Mouse (Mus musculus) kidney, adult 2 months (tissue): ENCODE measurements around the gene Tenm3.

Experiments
- CTCF ChIP-seq: fragments of 200-500 bp; conservative IDR thresholded peaks from 2 replicates; pipeline ENCODE4 v1.5.1; 2011; ENCODE audit warnings: low read depth, mild to moderate bottlenecking, control low read depth, low read length, moderate library complexity, mixed read lengths; ENCODE audit not compliant: insufficient read depth, insufficient read length
- POLR2A ChIP-seq: fragments of 200-500 bp; IDR thresholded peaks from one replicate; pipeline ENCODE4 v1.6.1; 2011; ENCODE audit warnings: low read depth, low read length, control low read depth

- TF ChIP-seq CTCF (no peak), POLR2A (no peak)
Measured at GRCm38 (mm10) chr8:48611934-48612512, 231.7 kb downstream of the Tenm3 start.
